Mouse (Mus musculus) adrenal gland, adult 2 months (tissue): ENCODE measurements around the gene Kif5a. TPM values are rescaled to one million over a fixed set of nuclear protein-coding genes. Genes with fewer than 3 reads are reported as not detected.

Experiments
- DNase-seq: peaks from one replicate; pipeline ENCODE4 v3.0.0; 2021
- polyA plus RNA-seq: library from polyadenylated mRNA; depleted of rRNA; stranded (reverse); fragments of >200 nt; gene quantifications from 2 replicates; pipeline ENCODE4 v1.2.3, GENCODE M21; 2012
- total RNA-seq, 2 experiments: library from RNA; stranded (reverse); gene quantifications; 2 replicates each; pipeline ENCODE4 v1.2.3; 2021

The Kif5a gene
- total and polyA plus RNA-seq, 3 experiments = 6.2 to 30.1 (median 7.8) TPM

DNA sequence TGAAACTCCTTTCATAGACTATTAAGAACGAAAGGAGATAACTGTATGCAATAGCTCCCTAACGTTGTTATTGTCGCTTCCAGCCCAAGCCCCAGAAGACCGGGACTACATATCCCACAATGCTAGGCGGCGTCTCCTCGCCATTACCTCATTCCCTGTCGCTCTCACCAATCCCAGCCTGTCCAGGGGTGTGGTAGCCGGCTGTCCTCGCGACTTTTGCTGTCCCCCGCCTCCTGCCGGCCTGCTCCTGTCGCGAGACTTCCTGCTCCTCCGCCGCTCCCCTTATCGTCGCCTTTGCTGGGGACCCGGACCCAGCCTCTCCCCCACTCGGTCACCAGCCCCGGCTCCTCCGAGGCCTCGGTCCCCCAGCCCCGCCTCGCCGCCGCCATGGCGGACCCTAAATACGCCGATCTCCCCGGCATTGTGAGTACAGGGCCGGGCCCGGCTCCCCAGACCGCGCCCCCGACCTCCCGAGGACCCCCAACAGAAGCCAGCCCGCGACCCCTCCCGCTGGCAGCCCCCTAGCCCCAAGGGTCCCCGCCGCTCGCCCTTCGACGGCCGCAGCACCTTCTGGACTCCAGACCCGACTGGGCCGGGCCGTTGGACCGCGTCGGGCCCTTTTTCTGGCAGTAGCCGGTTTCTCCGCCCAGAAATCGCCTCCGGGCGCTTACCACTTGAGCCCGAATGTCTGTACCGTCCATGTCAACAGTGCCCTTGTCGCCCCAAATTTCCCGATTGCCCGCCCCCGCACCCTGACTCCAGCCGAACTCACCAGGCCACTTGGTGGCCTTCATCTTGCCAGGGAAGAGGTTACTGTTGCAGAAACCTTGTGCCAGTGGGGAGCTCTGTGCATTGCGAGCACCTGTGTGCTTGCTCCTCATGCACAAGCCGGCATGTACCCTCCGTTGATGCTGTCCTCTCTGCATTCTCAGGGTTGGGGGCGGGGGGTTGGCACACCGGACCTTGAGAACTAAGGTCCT lies 3.3 kb upstream of the Kif5a start, which contains the start of gene Dctn2:
TSS of gene Dctn2 (plus strand) at position 257 of the 980 bp plus-strand sequence.
- peak; percentile 97 for DNase-seq

- no peak for DNase-seq
These were observed 2.6 kb upstream of the Kif5a start for GRCm38 (mm10) chr10:127265727-127266111.

DNA sequence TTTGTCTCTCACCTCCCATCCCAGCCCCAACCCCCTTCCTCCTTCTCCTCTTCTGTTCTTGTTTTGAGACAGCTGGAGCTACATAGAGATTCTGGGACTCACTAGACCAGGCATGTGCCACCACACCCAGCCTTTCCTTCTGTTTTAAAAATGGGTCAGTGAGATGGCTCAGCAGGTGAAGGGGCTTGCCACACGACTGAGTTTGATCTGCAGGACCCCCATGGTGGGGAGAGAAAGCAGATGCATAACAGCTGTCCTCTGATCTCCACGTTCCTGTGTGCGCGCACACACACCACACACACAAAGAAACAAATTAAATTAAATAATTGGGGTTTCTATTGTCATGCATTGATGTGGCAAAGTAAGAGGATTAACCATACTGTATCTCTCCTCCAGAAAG lies 1.8 kb upstream of the Kif5a start:
- DNase-seq = no peak

GRCm38 (mm10) chr10:127264336-127264735 lies 1.2 kb upstream of the Kif5a start:
- no peak for DNase-seq

DNA sequence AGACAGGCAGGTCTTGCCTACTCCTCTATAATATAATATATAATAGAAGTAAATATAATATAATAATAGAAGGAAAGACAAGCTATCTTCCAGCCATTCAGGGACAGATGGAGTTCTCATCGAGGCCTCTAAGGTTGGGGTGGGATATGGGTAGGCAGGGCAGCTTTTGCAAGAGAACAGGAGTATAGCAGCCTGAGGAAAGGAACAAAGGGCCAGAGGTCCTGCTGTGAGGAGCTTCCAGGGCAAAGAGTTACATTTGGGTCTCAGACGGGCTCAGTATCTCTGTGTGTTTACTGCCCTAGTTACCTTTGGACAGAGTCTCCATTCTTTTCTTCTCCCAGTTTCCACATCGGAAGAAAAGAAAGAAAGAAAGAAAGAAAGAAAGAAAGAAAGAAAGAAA lies 483 bp upstream of the Kif5a start:
- no peak for DNase-seq

DNA sequence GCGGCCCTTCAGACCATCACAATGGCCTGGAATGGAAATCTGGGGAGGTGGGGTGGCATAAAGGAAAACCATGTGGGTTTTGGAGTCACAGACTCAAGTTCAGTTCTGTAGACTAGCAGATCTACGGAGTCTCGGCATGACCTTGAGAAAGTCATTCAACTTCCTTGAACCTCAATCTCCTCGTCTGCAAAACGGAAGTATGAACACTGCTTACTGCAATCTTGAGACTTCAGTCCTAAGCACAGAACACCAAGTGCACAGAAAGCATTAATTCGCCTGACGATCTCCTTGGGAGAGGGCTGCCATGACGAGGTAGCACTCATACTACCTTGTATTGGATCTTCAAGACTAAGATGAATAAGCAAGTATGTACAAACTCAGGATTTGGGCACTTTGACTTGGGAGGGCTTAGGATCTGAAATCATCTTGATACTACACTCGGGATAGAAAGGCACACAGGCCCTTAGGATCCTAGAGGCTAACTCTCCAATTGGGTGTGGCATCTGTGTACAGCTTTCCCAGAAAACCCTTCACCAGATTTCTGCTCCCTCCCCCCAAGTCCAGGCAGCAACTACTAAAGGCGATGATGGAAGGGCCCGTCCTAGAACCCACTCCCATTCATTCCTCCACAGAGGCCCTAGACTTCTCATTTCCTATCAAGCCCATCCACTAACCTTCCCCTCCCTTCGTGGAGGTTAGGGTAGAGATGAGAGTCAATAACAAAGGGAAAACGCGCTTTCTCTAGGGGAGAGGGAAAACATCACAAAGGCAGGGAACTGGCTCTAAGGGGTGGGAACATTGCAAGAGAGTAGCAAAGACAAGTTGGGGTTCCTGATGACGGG lies 1.2 kb downstream of the Kif5a start:
- no peak for DNase-seq

DNA sequence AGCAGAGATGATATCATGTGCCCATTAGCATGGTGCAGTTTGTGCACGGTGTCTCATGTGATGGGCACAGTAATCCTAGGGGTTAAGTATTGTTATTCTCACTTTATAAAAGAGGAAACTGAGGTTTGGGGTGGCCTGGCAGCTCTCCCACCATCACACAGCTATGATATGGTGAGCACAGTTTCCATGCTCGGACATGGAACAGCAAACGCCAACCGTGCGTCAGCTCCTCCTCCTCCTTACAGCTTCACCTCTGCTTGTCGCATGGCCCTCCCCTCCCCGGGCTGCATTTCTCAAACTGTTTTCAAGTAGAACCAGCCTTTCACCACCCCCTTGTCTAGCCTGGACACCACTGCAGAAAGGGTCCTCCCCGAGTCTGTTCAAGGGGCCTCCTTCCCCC lies 4.7 kb downstream of the Kif5a start:
- DNase-seq = no peak

- no peak for DNase-seq
These were observed 5.4 kb downstream of the Kif5a start for GRCm38 (mm10) chr10:127257790-127258189.

GRCm38 (mm10) chr10:127255625-127256345 lies 7.4 kb downstream of the Kif5a start:
- DNase-seq = peak; percentile 67

DNA sequence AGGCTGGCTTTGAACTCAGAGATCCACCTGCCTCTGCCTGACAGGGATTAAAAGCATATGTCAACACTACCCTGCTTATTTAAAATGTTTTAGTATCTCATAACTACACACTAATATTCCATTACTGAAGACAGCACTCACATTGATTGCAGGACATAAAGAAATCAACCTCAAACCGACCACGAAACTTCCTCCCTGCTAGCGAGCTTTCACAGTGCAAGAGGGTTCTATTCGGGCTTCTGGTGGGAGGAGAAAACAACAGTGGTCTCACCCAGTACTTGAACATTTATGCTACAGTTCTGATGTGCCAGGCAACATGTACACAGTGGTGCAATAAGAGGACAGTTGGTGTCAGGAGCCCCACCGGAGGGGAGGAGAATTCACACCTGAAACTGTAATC lies 12.3 kb downstream of the Kif5a start:
- no peak for DNase-seq

- DNase-seq = no peak
These were observed 24.8 kb downstream of the Kif5a start for GRCm38 (mm10) chr10:127238241-127238824.

DNA sequence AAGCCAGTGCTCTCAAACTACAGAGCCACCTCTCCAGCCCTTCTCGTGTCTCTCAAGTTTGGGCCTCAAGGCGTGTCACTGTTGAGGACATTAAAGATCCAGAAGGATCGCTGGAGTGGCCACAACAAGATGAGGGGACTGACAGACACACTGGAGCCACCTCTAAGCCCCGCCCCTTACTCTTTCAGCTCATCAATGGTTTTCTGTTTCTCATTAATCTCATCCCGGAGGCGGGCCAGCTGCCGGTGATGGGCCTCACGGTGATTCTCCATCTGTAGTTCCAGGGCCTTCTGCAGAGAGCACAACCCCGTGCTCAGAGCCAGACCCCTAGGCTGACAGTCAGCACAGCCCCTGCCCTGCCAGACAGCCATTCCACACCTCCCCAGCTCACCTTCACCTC lies 26.6 kb downstream of the Kif5a start:
- DNase-seq = no peak

DNA sequence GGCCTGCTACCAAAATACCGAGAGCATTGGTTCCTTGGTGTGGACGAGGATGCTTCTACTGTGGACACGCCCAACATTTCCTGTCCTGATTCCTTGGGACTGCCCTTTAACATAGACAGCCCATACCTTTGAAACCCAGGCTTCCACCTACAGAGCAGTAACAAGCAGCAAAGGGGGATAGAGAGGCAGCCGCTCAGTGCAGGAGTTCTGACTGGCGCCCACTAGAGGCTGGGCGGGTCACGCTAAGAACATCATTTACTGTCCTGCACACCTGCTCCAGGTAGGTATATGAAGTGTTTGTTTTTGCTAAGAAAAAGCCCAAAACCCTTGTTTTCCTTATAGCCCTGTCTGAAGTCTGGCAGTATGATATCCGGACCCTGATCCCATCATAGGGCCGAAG lies 30.0 kb downstream of the Kif5a start:
- no peak for DNase-seq

DNA sequence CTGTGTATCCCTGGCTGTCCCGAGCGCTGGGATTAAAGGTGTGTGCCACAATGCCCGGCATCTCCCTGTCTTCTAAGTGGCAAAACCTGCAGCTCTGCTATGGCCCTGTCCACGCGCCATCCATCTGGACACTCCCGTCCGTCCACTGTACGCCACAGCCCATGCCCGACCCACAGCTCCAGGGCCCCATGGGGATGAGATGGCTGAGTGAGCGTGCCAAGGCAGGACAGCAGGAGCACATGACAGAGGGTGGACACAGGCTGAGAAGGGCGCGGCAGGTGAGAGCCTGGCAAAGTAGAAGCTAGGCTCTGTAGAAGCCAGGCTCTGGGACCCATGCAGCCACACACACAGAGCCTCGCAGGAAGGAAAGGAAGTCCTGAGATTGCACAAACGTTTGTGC lies 31.4 kb downstream of the Kif5a start:
- DNase-seq = no peak

DNA sequence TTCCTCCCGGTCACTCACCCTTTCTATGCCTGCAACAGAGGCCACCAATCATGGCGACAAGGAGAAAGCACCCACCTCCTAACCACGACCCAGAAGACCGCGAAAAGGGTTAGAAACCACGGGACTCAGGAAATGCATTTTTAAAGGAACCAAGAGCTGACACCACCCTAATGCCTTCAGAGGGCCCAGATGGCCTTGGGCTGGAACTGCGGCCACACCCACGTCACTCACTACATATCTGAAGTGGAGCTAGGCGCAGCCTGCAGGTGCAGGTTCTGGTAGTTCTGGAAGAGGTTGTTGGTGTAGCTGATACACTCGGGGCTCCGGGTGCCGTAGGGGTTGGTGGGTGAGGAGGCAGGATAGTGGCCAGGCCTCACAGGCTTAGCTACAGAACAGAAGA lies 32.5 kb downstream of the Kif5a start:
- no peak for DNase-seq

DNA sequence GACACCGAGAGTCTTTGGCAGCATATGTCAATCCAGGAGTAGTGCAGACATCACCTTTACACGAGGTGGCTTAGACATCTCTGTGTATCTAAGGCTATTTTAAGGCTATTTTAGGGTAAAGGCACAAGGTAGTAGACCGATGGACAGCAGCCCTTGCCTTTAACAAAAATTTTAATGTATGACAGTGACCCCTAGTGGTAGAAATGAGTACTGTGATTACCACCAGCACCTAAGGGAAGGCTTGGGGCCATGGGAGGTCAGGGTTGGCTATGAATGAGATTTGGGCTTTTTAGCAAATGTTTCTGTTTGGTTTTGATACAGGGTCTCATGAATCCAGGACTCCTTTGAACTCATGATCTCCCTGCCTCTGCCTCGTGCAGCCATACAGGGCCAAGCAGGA lies 34.3 kb downstream of the Kif5a start:
- peak; percentile 28 for DNase-seq

DNA sequence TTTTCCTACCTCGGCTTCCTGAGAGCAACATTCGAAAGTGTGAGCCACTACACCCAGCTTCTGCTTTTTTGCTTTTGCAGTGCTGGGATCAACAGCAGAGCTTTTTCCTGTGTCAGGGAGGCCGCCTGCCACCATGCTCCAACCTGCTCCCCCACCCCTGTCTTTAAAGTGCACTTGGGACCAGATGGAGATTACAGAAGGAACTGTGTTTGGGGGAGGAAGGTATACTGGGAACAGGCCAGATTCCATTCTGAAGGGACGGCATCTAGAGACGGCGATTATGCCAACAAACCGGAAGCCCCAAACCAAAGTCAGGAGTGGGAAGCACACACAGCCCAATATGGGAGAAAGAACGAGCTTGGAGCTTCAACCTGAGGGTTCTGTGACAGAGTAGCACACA lies 36.0 kb downstream of the Kif5a start:
- no peak for DNase-seq

DNA sequence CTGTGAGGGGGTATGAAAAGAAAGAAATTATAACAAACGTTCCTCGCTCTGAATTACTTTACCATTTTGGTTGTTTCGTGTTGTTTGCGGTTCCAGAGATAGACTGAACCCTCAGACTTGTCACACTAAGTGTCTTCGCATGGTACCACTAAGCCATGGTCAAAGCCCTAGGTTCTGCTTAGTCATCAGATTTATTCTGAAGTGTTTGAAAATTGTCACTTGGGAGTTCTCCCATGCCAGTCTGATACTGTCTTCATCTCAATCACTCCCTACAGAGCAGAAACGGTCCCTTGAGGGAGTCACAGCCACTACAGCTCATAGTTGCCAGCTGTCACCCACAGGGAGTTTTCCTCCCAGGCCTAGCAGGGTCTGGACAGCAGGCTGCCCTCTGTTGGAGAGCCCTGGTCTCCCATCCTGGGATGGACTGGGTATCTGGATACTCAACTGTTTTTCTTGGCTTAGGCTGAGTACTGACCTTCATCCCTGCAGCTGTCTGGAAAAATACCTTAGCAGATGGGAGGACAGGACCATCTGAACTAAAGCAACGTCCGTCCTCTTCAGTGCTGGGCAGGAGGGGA lies 36.7 kb downstream of the Kif5a start:
- peak; percentile 63 for DNase-seq

DNA sequence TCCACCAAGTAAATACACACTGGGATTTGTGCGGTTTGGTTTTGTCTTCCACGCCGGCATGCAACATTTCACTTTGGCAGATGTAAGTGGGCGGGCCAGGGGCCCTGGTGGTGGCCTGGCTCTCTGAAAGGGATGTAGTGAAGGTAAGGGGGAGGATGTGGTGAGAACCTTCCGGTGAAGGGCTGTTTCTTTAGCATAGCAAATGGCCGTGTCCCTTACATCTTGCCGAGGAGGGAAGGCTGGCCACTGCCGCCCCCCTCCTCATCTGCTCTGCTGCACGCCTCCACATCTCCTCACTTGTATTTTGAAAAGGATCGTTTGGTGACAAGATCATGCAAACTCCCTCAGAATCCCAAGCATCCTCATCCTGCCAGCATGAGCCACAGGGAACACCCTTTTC lies 37.4 kb downstream of the Kif5a start:
- DNase-seq = no peak

DNA sequence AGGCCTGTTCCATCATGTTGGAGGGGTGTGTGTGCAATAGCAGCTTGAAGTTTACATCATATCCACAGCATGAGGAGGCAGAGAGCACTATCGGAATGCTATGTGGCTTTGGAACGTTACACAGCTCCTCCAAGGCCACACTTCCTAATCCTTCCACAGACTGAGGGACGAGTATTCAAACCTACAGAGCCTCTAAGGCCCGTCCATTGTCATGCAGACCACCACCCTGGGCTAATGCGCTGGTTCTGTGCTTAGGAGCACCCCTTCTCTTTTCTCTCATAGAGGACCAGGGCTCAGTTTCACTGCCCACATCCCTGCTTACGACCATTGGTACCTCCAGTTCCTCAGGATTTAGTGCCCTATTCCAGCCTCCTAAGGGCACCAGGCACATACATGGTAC lies 37.9 kb downstream of the Kif5a start:
- no peak for DNase-seq

GRCm38 (mm10) chr10:127218339-127218738 lies 44.8 kb downstream of the Kif5a start:
- no peak for DNase-seq

GRCm38 (mm10) chr10:127217177-127217576 lies 46.0 kb downstream of the Kif5a start:
- no peak for DNase-seq
